Mouse (Mus musculus) liver, adult (tissue): Measurements from ENCODE around the gene Capn12.

Source experiments
- GATA4 ChIP-seq: IDR thresholded peaks from 2 replicates; pipeline ENCODE4 v1.6.1; 2014; ENCODE audit warnings: mild to moderate bottlenecking, low read length; ENCODE audit not compliant: insufficient replicate concordance

The Capn12 gene

DNA sequence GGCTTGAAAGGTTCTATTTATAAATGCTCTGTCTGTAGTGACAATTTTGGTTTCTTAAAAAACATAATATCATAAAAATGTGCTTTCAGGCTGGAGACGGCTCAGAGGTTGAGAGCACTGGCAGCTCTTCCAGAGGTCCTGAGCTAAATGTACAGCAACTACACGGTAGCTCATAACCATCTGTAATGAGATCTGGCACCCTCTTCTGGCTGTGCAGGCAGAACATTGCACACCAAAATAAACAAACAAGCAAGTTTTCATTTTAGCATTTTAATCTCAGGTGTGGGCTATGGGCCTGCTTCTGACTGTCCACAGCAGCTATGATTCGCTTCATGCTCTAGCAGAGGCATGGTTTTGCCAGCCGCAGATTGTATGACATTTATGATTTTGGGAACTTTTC is 18.8 kb downstream of the Capn12 start:
- no peak for TF ChIP-seq GATA4

DNA sequence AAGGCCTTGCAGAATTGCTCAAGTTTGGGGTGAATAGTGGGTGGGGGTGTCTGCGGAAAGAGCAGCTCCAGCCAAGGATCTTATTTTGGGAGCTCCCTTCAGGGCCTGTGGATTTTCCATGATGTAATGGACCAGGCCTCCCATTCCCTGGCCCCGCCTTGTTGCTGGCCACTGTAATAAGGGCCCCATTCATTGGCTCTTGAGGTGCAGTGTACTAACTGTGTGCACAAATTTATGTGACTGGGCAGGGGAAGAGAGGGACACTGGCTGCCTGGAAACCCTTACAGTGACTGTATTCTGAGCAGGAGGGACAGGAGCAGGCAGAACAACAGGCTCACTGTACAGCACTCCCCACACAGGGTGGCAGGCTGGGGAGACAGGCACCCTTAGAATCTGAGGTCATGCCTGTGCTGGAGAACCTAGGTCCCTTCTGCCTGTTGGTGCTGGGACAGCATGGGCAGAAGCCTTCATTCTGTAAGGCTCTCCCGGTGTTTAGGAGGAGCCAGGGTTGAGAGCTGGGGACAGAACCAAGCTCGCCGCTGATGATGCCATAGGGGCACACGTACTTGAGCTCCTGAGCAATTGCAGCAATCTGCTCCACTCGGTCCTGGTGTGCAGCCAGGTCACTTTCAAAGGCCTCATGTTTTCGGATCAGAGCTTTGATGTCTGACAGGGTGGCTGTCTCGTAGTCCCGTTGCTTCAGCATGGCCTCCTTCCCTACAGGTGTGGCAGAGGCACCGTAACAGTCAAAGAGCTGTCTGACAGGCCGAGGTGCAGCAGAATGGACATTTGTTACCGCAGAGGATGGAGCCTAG is 20.3 kb downstream of the Capn12 start:
- no peak for TF ChIP-seq GATA4

DNA sequence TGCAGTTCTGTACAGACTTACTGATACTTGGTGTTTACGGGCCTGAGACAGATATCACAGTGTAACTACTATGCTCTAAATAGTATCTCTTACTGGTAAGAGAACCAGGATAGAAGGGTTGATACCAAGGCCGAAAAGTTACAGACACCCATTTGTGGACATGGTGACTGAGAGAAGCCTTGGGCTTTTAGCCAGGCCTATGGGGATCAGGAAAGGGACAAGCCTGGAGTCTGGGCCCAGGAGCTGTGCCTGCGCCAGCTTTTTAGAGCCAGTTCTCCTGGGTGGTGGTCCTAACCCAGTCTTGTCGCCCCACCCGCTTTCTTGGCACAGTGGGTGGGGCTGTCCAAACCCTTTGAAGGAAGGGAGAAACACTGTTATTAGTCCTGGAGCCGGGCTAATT is 21.0 kb downstream of the Capn12 start:
- TF ChIP-seq GATA4 = no peak

DNA sequence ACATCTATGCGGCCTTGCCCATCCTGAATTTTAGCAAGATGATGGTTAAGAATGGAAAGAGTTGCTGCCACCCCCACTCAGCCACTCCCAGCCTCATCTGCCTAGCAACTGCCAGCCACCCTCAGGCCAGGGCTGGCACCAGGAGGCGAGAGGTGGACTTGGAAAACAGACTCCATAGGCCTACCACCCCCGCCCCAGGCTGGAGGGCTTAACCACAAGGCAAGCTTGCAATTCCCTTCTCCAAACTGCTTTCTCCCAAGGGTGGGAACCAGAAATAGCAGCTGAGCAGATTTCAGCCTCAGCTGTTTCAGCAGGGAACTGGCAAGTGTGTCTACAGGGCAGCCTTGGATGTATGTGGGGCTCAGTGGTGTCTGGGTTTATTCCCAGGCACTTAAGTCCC is 21.6 kb downstream of the Capn12 start:
- TF ChIP-seq GATA4 = no peak

DNA sequence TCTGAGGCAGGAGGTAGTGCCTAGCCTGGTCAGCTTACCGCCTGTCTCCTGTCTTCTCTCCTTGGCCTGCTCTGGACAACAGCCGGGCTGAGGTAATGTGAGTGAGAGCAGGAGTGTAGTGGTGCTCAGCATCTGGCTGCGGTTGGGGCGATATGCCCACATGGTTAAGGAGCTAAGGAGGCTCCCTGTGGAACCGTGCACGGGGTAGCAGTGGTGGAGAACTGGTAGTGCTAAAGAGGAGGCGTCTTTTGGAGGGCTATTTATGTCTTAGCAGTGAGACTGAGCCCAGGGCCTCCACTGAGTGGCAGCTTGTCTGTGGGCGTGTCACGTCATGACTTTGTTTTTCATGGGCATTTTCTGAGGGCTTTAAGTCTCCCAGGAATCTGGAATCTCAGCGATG is 22.6 kb downstream of the Capn12 start:
- no peak for TF ChIP-seq GATA4

DNA sequence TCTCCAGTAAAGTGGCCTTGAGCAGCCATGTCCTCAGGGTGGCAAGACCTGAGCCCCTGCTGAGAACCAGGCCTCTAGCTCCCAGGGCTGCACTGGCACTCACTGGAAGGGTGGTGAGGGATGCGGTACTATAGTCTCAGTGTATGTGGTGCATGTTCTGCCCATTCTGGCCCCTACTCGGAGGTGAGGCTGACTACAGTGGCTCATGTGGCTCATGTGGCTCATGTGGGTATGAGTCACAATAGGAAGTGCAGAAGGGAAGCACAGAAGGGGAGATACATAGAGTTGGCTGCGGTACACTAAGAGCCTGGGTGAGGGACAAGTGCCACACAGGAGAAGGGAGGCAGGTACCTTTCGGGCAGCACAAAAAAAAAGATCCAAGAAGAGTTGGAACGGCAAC is 26.0 kb downstream of the Capn12 start:
- TF ChIP-seq GATA4 = no peak

DNA sequence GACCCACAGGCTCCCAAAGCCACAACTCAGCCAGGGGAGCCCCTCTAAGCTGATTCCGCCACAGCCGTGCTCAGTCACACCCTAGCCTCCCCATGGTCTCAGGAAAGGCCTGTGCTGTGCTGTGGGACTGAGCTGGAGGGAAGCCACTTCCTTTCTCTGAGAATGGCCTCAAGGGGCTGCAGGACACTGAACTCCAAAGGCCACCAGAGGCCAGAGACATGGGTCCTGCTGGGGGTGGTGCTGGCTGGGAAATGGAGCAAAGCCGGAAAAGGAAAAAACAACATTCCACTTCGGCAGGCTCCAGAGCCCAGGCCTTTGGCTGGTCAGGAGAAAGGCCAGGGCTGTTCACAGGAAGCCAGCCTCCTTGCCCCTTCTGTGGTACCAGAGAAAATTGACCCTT is 30.4 kb downstream of the Capn12 start:
- TF ChIP-seq GATA4 = peak; percentile 75; the same call in 1 of the 2 replicates

DNA sequence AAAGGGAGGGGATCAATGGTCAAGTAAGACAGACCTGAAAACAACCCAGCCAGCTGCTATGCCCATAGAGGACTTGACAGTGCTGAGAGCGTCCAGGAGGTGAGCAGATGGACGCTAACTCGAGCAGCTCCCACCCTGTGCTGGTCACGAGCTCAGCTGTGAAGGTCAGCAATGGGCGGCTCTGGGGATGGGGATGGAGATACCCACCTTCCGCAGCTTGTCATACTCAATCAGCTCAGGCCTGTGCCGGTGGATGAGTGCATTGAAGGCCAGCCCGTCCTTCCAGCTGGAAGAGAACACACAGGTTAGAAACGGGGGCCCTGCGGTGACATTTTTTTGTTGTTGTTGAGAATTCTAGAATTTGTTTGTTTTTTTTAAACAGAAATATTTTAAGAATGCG is 31.9 kb downstream of the Capn12 start:
- TF ChIP-seq GATA4 = no peak

DNA sequence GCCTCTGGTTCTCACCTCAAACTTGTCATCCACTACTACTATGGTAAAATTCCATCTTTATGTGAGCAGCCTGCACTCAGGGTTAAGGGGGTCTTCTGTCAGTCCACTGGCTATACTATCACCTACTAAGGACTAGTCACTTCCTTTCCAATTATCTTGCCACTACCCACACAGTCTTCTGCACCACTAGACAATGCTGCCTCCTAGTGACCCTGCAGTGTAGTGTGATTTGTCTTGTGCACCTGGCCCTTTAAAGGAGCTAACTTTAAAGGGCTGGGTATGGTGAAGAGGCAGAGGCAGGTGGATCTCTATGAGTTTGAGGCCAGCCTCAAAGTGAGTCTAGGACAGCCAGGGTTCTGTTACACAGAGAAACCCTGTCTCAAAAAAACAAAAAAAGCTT is 35.3 kb downstream of the Capn12 start:
- peak; percentile 26; the same call in 1 of the 2 replicates for TF ChIP-seq GATA4

DNA sequence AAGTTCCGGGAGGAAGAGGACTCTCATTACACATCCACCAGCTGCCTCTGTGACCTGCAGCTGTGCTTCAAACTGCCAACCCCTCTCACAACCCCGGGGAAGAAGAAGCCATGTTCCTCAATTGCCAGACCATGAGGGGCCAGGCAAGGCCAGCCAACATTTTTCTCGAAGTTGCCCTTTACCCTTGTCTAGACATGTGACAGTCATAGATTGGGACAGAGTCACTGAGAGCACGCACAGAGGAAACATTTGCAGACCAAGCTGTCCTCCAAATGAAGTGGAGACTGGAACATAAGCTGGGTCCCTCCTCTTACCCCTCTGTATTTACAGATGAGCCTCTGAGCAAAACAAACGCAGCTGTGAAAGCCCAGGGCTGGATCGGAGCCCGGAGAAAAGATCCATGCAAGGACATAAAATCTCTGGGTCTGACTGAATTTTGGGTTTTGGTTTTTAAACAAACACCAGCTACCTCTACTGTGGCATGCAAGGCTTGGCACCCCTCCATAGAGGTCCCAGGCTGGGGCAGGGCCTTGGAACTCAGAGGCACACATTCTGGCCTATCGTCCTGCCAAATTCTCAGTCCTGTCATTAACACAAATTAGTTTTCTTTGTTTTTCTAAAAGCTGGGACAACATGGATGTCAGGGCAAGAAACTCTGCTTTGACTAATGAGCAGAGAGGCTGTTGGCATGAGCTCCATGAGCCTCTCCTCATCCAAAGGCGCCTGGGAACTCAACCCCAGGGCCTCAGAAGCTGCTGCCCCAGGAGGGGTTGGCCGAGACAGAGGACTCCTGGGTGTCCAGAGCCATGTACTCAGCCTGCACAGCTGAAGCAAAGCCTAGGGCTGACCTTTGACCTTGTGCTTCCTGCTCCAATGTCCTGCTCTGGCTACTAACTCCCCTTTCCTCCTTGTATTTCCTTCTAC is 36.5 kb downstream of the Capn12 start:
- no peak for TF ChIP-seq GATA4

DNA sequence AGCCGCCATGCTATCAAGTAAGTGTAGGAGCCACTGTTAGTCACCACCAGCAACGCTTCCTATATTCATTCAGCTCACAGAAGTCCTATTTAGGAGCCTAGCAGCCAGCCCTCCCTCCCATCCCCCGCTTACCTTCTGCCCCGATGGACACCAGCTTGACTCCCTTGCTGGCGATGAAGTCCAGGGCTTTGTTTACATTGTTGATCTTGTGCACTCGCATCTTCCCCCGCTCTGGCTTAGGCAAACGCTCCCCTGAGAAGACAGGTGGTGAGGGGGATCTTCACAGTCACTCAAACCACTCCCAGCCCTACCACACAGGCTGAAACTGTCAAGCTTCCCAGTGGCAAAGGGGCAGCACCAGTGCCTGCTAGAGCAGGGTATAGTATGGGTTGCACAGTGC is 37.3 kb downstream of the Capn12 start:
- no peak for TF ChIP-seq GATA4

DNA sequence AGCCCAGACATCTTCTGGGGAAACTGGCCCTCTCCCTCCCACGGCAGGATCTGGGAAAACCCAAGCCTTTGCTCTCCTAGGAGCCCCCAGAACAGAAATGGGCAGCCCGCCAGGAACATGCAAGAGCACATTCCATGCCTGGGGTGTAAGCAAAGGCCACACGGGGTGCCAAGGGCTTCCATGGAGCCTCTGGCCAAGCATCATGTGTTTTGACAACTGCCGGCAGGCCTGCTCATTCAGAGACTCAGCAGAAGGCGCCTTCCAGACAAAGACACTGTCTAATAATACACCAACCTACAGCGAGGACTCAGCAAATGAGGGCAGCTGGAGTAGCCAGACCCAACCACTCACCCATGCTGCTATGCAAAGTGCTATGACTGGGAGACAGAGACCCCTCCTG is 38.6 kb downstream of the Capn12 start:
- TF ChIP-seq GATA4 = no peak

DNA sequence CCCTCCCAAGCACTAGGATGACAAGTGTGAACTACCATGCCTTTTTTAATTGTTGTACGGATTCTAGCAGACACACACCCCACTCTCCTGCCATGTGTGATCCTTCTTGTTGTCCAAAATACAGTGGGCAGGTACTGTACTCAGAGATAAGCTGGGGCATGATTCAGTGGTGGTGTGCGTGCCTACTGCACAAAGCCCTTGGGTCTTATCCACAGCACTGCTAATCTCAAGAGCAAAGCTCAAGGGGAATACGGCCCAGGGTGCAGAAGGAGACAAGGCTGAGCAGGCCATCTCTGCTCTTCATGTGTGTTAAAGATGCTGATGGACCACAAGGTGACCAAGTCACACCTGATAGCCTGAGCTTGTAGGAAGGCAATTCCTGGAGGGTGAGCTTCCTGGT is 40.0 kb downstream of the Capn12 start:
- no peak for TF ChIP-seq GATA4

DNA sequence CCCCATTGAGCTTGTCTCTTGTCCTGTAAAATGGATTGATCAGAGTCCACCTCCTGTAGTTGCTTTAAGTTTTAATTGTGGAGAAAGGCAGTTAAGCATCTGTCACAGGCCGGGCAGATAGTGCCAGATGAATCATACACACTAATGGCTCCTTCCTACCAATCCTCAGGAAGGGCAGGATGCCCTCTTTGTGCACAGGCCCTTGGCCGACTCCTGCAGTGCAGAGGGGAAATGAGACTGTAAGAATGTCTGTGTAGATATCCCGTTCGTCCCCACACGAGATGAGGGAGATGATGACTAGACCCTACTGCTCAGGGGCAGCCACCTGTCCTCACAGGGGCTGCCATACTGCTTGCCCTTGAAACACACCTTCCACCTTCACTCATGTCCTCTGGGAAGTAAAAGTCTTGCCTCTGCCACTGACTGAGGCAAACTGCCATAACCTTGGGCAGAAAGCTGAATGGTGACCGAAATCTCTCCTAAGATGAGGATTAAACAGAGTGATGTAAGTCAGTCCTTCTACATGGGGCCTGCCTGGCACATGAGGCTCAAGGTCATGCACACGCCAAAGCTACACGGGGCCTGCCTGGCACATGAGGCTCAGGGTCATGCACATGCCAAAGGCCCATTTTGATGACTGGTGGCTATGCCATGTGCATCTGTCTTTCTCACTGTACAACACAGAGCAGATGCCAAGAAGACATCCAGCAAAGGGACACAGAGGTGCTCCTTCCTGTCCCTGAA is 40.7 kb downstream of the Capn12 start:
- TF ChIP-seq GATA4 = no peak

DNA sequence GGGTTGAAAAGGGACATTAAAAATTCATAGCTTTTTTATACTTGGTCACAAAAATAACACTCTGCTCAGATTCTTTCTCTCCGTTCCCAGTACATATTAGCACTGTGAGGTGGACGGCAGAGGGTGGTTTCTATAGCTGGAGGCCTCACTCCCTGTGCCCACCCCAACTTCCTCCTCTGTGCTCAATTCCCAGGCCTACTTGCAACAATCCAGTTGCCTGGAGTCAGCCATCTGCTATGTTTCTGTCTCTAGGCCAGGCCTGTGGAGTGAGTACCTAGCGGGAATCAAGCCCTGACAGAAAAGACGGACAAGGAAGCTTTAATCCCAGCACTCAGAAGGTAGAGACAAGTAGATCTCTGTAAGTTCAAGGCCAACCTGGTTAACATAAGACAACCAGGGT is 41.4 kb downstream of the Capn12 start:
- no peak for TF ChIP-seq GATA4
